Mouse (Mus musculus): ENCODE data around the gene Myh14.

- TF ChIP-seq EP300 (IDR thresholded peaks at IDR 0.05; ENCODE audit: insufficient read depth, low read depth, low read length), result no peak
- no peak for TF ChIP-seq POLR2A (IDR thresholded peaks at IDR 0.05; ENCODE audit: insufficient read depth, low read length)
- TF ChIP-seq CTCF (IDR thresholded peaks at IDR 0.05; ENCODE audit: low read depth, low read length), result no peak
Observed at GRCm38 (mm10) chr7:44601646-44602045, 69.0 kb downstream of the Myh14 start.

All from ES-Bruce4 (cell line).